Mouse (Mus musculus) cerebellum, adult 2 months (tissue): ENCODE results near the gene Tppp3.

Experiments used
- CTCF ChIP-seq: fragments of 200-500 bp; IDR thresholded peaks from 2 replicates; pipeline ENCODE4 v1.5.1; 2011; ENCODE audit warnings: low read depth, mild to moderate bottlenecking, control low read depth, low read length, moderate library complexity, borderline replicate concordance; ENCODE audit not compliant: insufficient read depth
- POLR2A ChIP-seq: fragments of 200-500 bp; IDR thresholded peaks from 2 replicates; pipeline ENCODE4 v1.6.1; 2011; ENCODE audit warnings: low read length, control low read depth, borderline replicate concordance; ENCODE audit not compliant: insufficient read depth

GRCm38 (mm10) chr8:105453296-105453695 lies 18.0 kb downstream of the Tppp3 start:
- TF ChIP-seq CTCF (no peak), POLR2A (no peak)
